In genomic region chr1:35405418-35405817, GRCm38 (mm10) we compare ENCODE assay signal across 17 mouse cellular contexts.
DNase-seq lines count a peak whose midpoint lies in the region; TF ChIP-seq lines count a peak whose summit lies in the region.
"Had no signal": no experiment of that assay in that cellular context is flagged by ENCODE, and none has a peak within 500 bp of the region (broad histone marks: within the 10 kb centered on the region; RNA-seq: fewer than 3 reads in every experiment).

No protein-coding gene starts in this region.

- intact Hi-C loops in gastrocnemius, adult 2 months (cut with DNase I), result no loop called here

- no peak for TF ChIP-seq CTCF in gastrocnemius, adult 2 months (IDR thresholded peaks at IDR 0.05)

- no peak overlapping the region for H3K4me3 ChIP-seq in gastrocnemius, adult 2 months
- H3K4me3 ChIP-seq: embryonic facial prominence, embryonic 15.5 days; erythroblast, embryonic 14.5 days; forebrain, embryonic 10.5 days; heart, embryonic 15.5 days; hindbrain, embryonic 10.5 days had no signal

- DNase-seq in brain, adult 2 months (ENCODE audit: low read depth, low spot score), result peak; percentile 86
- peak; percentile 61 for DNase-seq in cerebellum, adult 11-12 months
- DNase-seq in cerebellum, adult 9-10 months, result peak; percentile 56
- peak; percentile 44 to 69 for DNase-seq in cerebellum, postnatal 25 days
- no peak for DNase-seq in adrenal gland, postnatal 36 days
- no peak for DNase-seq in layer of hippocampus, postnatal 10 days (ENCODE audit: low spot score in 2 of 2)
- DNase-seq in gastrocnemius, adult 2 months, result no peak
- DNase-seq: adrenal gland, postnatal 14 days; embryo, embryonic 11 days; heart, adult 18-20 months; kidney, adult 2 months had no signal

- no peak overlapping the region for H3K27ac ChIP-seq in gastrocnemius, adult 2 months
- H3K27ac ChIP-seq: embryonic facial prominence, embryonic 15.5 days; forebrain, embryonic 10.5 days; heart, embryonic 15.5 days; hindbrain, embryonic 10.5 days; hindbrain, embryonic 14.5 days had no signal

Comparison
In these comparisons a context has a peak if more than half of its experiments do, and no peak if none do; other contexts are left out.
1. DNase-seq: peak in brain, adult 2 months (single experiment), cerebellum, adult 11-12 months (single experiment), cerebellum, adult 9-10 months (single experiment) and cerebellum, postnatal 25 days (2 of 2); none in adrenal gland, postnatal 36 days (0 of 2), layer of hippocampus, postnatal 10 days (0 of 2) and gastrocnemius, adult 2 months (single experiment).